Mouse (Mus musculus): Measurements from ENCODE around the gene Tmub2. TPM values are rescaled to one million over a fixed set of nuclear protein-coding genes. Genes with fewer than 3 reads are reported as not detected.

Tmub2 gene
- polyA plus RNA-seq, 1 experiment from 2014 or later: 83.7 TPM

- WGBS: under 1% methylated on average over 64 of the region's 84 CpGs
- peak overlapping the region; percentile 98 for H3K27ac ChIP-seq (replicated peaks)
- H3K27me3 ChIP-seq (replicated peaks): no peaks in the 10 kb centered on the region
- peak overlapping the region; percentile 97 for H3K9ac ChIP-seq (replicated peaks)
- peaks cover 14% of the 10 kb centered on the region for H3K36me3 ChIP-seq
- no peak for ATAC-seq (ENCODE audit: low FRiP score)
- H3K4me1 ChIP-seq: peaks cover 26% of the 10 kb centered on the region
- H3K9me3 ChIP-seq (replicated peaks): no peaks in the 10 kb centered on the region
- H3K4me3 ChIP-seq (replicated peaks): peak overlapping the region; percentile 97
- peak overlapping the region; percentile 84 for H3K4me2 ChIP-seq
Observed at GRCm38 (mm10) chr11:102318576-102319409, 34.1 kb downstream of the Tmub2 start.

GRCm38 (mm10) chr11:102319410-102319792 lies 34.7 kb downstream of the Tmub2 start, which contains the start of gene Ubtf:
Ubtf (minus strand) TSS chr11:102319742.
- H3K4me1 ChIP-seq: peaks cover 26% of the 10 kb centered on the region
- H3K27me3 ChIP-seq (replicated peaks): no peaks in the 10 kb centered on the region
- 0% methylated on average over 25 of the region's 25 CpGs for WGBS
- peak within 1 kb of the TSS; percentile 97 for H3K9ac ChIP-seq (replicated peaks)
- H3K36me3 ChIP-seq: peaks cover 8% of the 10 kb centered on the region
- peak within 1 kb of the TSS; percentile 97 for H3K4me3 ChIP-seq (replicated peaks)
- H3K4me2 ChIP-seq: peak within 1 kb of the TSS; percentile 84
- no peak for ATAC-seq (ENCODE audit: low FRiP score)
- H3K9me3 ChIP-seq (replicated peaks): no peaks in the 10 kb centered on the region
- peak within 1 kb of the TSS; percentile 98 for H3K27ac ChIP-seq (replicated peaks)

GRCm38 (mm10) chr11:102319941-102320685 lies 35.4 kb downstream of the Tmub2 start:
- no peaks in the 10 kb centered on the region for H3K9me3 ChIP-seq (replicated peaks)
- peak; percentile 61 for ATAC-seq (ENCODE audit: low FRiP score)
- 1% methylated on average over 38 of the region's 38 CpGs for WGBS
- H3K4me2 ChIP-seq: peak overlapping the region; percentile 84
- H3K4me1 ChIP-seq: peaks cover 26% of the 10 kb centered on the region
- peak overlapping the region; percentile 97 for H3K9ac ChIP-seq (replicated peaks)
- H3K27ac ChIP-seq (replicated peaks): peak overlapping the region; percentile 98
- H3K4me3 ChIP-seq (replicated peaks): peak overlapping the region; percentile 97
- peaks cover 1% of the 10 kb centered on the region; the same call in 1 of the 2 replicates for H3K36me3 ChIP-seq
- H3K27me3 ChIP-seq (replicated peaks): no peaks in the 10 kb centered on the region

GRCm38 (mm10) chr11:102320686-102321005 lies 35.9 kb downstream of the Tmub2 start:
- Histone ChIP-seq H3K9me3 (replicated peaks) (no peaks in the 10 kb centered on the region), H3K27me3 (replicated peaks) (no peaks in the 10 kb centered on the region), H3K4me3 (replicated peaks) (peak overlapping the region; percentile 97), H3K4me1 (peaks cover 20% of the 10 kb centered on the region), H3K4me2 (peak overlapping the region; percentile 84), H3K27ac (replicated peaks) (peak overlapping the region; percentile 98), H3K9ac (replicated peaks) (peak overlapping the region; percentile 97), H3K36me3 (no peaks in the 10 kb centered on the region)
- 3% methylated on average over 10 of the region's 10 CpGs for WGBS
- ATAC-seq (ENCODE audit: low FRiP score): peak; percentile 25; the same call in 1 of the 2 replicates

DNA sequence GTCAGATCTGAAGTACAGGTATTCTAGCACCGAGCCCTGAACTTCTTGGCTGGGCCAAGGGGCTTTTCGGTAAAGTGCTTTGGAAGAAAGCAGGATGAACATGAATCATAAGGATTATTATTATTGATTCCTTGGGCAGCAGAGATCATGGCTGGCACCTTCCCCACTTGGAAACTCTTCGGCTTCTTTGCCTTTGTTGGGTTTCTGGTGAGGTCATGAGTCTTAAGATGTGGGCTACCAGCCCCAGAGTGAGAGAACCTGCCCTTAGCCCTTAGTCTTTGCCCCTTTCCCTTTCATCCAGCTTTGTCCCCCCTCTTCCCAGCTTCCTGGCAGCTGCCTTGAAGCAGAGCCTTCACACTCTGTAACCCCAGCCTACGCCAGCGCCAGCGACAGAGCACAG lies 37.2 kb downstream of the Tmub2 start:
- Histone ChIP-seq H3K4me2 (no peak overlapping the region), H3K9me3 (replicated peaks) (no peaks in the 10 kb centered on the region), H3K27ac (replicated peaks) (peak overlapping the region; percentile 98; the same call in 1 of the 2 replicates), H3K36me3 (no peaks in the 10 kb centered on the region), H3K4me1 (peaks cover 12% of the 10 kb centered on the region), H3K9ac (replicated peaks) (no peak overlapping the region), H3K4me3 (replicated peaks) (no peak overlapping the region), H3K27me3 (replicated peaks) (no peaks in the 10 kb centered on the region)
- ATAC-seq (ENCODE audit: low FRiP score): no peak
- 87% methylated on average over 6 of the region's 6 CpGs for WGBS

- H3K4me1 ChIP-seq: peaks cover 12% of the 10 kb centered on the region
- ATAC-seq (ENCODE audit: low FRiP score): no peak
Observed at GRCm38 (mm10) chr11:102323516-102323915, 38.8 kb downstream of the Tmub2 start.

GRCm38 (mm10) chr11:102327250-102327649 lies 42.5 kb downstream of the Tmub2 start:
- Histone ChIP-seq H3K4me1 (no peaks in the 10 kb centered on the region), H3K36me3 (no peaks in the 10 kb centered on the region), H3K4me2 (no peak overlapping the region), H3K27me3 (replicated peaks) (no peaks in the 10 kb centered on the region), H3K4me3 (replicated peaks) (no peak overlapping the region), H3K27ac (replicated peaks) (no peak overlapping the region), H3K9ac (replicated peaks) (no peak overlapping the region), H3K9me3 (replicated peaks) (no peaks in the 10 kb centered on the region)
- 58% methylated on average over 5 of the region's 5 CpGs for WGBS
- ATAC-seq (ENCODE audit: low FRiP score): no peak

More at GRCm38 (mm10) chr11:102323516-102323915, 38.8 kb downstream of the Tmub2 start:
- H3K27me3 ChIP-seq (replicated peaks): no peaks in the 10 kb centered on the region
- H3K4me3 ChIP-seq (replicated peaks): no peak overlapping the region
- WGBS: 81% methylated on average over 1 of the region's 1 CpGs
- no peaks in the 10 kb centered on the region for H3K9me3 ChIP-seq (replicated peaks)
- no peaks in the 10 kb centered on the region for H3K36me3 ChIP-seq
- no peak overlapping the region for H3K27ac ChIP-seq (replicated peaks)
- H3K9ac ChIP-seq (replicated peaks): no peak overlapping the region
- no peak overlapping the region for H3K4me2 ChIP-seq

- Histone ChIP-seq H3K9me3 (replicated peaks) (no peaks in the 10 kb centered on the region), H3K36me3 (no peaks in the 10 kb centered on the region), H3K27ac (replicated peaks) (no peak overlapping the region), H3K4me1 (no peaks in the 10 kb centered on the region), H3K9ac (replicated peaks) (no peak overlapping the region), H3K4me3 (replicated peaks) (no peak overlapping the region), H3K4me2 (no peak overlapping the region), H3K27me3 (replicated peaks) (no peaks in the 10 kb centered on the region)
- ATAC-seq (ENCODE audit: low FRiP score): no peak
- 89% methylated on average over 7 of the region's 7 CpGs for WGBS
Observed at GRCm38 (mm10) chr11:102327839-102328238, 43.1 kb downstream of the Tmub2 start.

DNA sequence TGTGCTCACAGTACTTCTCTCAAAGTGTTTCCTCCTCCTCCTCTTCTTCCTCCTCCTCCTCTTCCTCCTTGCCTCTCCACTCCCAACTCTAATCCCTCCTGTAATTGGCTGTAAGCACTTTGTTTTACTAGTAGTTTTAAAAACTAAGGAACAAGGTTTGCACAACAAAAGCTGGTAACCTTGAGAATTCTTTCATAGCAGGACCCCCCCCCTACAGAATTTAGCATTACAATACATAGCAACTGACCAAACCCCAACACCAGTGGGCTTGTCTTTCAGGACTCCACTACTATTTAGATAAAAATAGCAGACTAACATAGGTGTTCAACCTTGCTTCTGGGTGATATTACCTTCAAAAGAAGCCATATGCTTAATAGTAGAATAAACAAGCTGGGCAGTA lies 44.8 kb downstream of the Tmub2 start:
- no peak for ATAC-seq (ENCODE audit: low FRiP score)
- no peaks in the 10 kb centered on the region for H3K27me3 ChIP-seq (replicated peaks)

GRCm38 (mm10) chr11:102330039-102330438 lies 45.3 kb downstream of the Tmub2 start:
- WGBS: 83% methylated on average over 3 of the region's 3 CpGs
- Histone ChIP-seq H3K27ac (replicated peaks) (no peak overlapping the region), H3K4me2 (no peak overlapping the region), H3K36me3 (no peaks in the 10 kb centered on the region), H3K9ac (replicated peaks) (no peak overlapping the region), H3K27me3 (replicated peaks) (no peaks in the 10 kb centered on the region), H3K4me3 (replicated peaks) (no peak overlapping the region), H3K4me1 (0 out of 2 replicates have a peak, but pooled peaks cover 2% of the 10 kb centered on the region), H3K9me3 (replicated peaks) (no peaks in the 10 kb centered on the region)
- ATAC-seq (ENCODE audit: low FRiP score): no peak

More for the DNA sequence above, 44.8 kb downstream of the Tmub2 start:
- Histone ChIP-seq H3K9me3 (replicated peaks) (no peaks in the 10 kb centered on the region), H3K27ac (replicated peaks) (no peak overlapping the region), H3K4me1 (no peaks in the 10 kb centered on the region), H3K9ac (replicated peaks) (no peak overlapping the region), H3K4me2 (no peak overlapping the region), H3K4me3 (replicated peaks) (no peak overlapping the region), H3K36me3 (no peaks in the 10 kb centered on the region)

GRCm38 (mm10) chr11:102331806-102332205 lies 47.1 kb downstream of the Tmub2 start:
- no peak for ATAC-seq (ENCODE audit: low FRiP score)
- 46% methylated on average over 4 of the region's 4 CpGs for WGBS

GRCm38 (mm10) chr11:102333061-102333460 lies 48.3 kb downstream of the Tmub2 start:
- Histone ChIP-seq H3K4me3 (replicated peaks) (no peak overlapping the region), H3K27me3 (replicated peaks) (no peaks in the 10 kb centered on the region), H3K4me1 (peaks cover 6% of the 10 kb centered on the region; the same call in 1 of the 2 replicates), H3K36me3 (no peaks in the 10 kb centered on the region), H3K4me2 (no peak overlapping the region), H3K9me3 (replicated peaks) (no peaks in the 10 kb centered on the region), H3K27ac (replicated peaks) (no peak overlapping the region), H3K9ac (replicated peaks) (no peak overlapping the region)
- no peak for ATAC-seq (ENCODE audit: low FRiP score)

More at GRCm38 (mm10) chr11:102331806-102332205, 47.1 kb downstream of the Tmub2 start:
- no peak overlapping the region for H3K27ac ChIP-seq (replicated peaks)
- no peaks in the 10 kb centered on the region for H3K36me3 ChIP-seq
- no peak overlapping the region for H3K9ac ChIP-seq (replicated peaks)
- no peaks in the 10 kb centered on the region for H3K27me3 ChIP-seq (replicated peaks)
- H3K4me1 ChIP-seq: peaks cover 6% of the 10 kb centered on the region; the same call in 1 of the 2 replicates
- H3K4me3 ChIP-seq (replicated peaks): no peak overlapping the region
- H3K9me3 ChIP-seq (replicated peaks): no peaks in the 10 kb centered on the region
- no peak overlapping the region for H3K4me2 ChIP-seq
